Mouse (Mus musculus) C2C12 (cell line): ENCODE data around the gene Tmprss11f.

Source experiments
- CEBPB ChIP-seq: IDR thresholded peaks from one replicate; pipeline ENCODE4 v1.6.1; 2011; ENCODE audit warnings: low read depth, mild to moderate bottlenecking, control low read depth, moderate library complexity
- CTCF ChIP-seq: IDR thresholded peaks from one replicate; pipeline ENCODE4 v1.5.1; 2011; ENCODE audit not compliant: control insufficient read depth, insufficient read depth, insufficient read length
- FOSL1 ChIP-seq: IDR thresholded peaks from one replicate; pipeline ENCODE4 v1.8.0; 2011; ENCODE audit warnings: mild to moderate bottlenecking, low read length; ENCODE audit not compliant: poor library complexity, insufficient read depth, severe bottlenecking
- MAX ChIP-seq: IDR thresholded peaks from one replicate; pipeline ENCODE4 v1.6.1; 2011; ENCODE audit warnings: mild to moderate bottlenecking, control low read depth
- MYOD1 ChIP-seq: IDR thresholded peaks from one replicate; pipeline ENCODE4 v1.6.1; 2011; ENCODE audit warnings: low read depth; ENCODE audit not compliant: control insufficient read depth, insufficient read length
- MYOG ChIP-seq: IDR thresholded peaks from one replicate; pipeline ENCODE4 v1.6.1; 2011; ENCODE audit not compliant: control insufficient read depth, insufficient read length; ENCODE audit errors: extremely low read depth
- USF1 ChIP-seq: IDR thresholded peaks from one replicate; pipeline ENCODE4 v1.6.1; 2011; ENCODE audit warnings: low read depth, mild to moderate bottlenecking, control low read depth, moderate library complexity

DNA sequence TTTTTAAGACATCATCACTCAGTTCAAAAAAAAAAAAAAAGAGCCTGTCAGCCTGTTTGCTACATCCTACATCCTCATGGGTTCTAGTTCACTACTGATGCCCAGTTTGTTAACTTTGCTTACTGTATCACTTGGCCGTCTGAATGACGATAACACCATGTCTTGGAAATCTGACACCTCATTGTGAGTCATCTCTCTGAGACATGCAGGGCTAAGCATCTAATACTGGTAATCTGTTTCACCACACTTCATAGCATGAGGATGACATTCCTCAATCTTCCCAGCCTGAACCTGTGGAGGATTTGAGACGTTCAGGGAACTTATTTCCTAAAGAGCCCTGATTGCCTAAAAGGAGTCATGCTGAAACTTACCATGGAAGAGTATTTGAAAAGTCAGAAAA, 91.6 kb downstream of the Tmprss11f start:
- no peak for TF ChIP-seq MAX
- no peak for TF ChIP-seq CTCF
- peak; percentile 27 for TF ChIP-seq FOSL1
- peak; percentile 11 for TF ChIP-seq CEBPB
- TF ChIP-seq USF1 = no peak
- TF ChIP-seq MYOG = no peak
- TF ChIP-seq MYOD1 = no peak
